Mouse (Mus musculus) spleen, postnatal 14 days (tissue): ENCODE measurements around the gene Ap1s1.
A peak's percentile ranks its signal among the peaks of the same experiment; 100 is the strongest.

Source experiments
- DNase-seq, 2 experiments: peaks; one replicate each; pipeline ENCODE4 v3.0.0; 2021 to 2022; ENCODE audit warnings: low spot score in 2 of 2

The Ap1s1 gene

GRCm38 (mm10) chr5:137024318-137024717 is 21.6 kb downstream of the Ap1s1 start:
- DNase-seq: no peak

- no peak for DNase-seq
Measured at GRCm38 (mm10) chr5:137015913-137016312, 30.0 kb downstream of the Ap1s1 start.

- DNase-seq: no peak
Measured at GRCm38 (mm10) chr5:137012401-137012950, 33.5 kb downstream of the Ap1s1 start.

GRCm38 (mm10) chr5:137009988-137010387 is 35.9 kb downstream of the Ap1s1 start:
- peak in 1 of 2 experiments; percentile 39 for DNase-seq

GRCm38 (mm10) chr5:137007276-137007675 is 38.7 kb downstream of the Ap1s1 start:
- no peak for DNase-seq

- DNase-seq: no peak
Measured at GRCm38 (mm10) chr5:137000612-137001011, 45.3 kb downstream of the Ap1s1 start.

- DNase-seq: no peak
Measured at GRCm38 (mm10) chr5:136999449-136999848, 46.5 kb downstream of the Ap1s1 start.

GRCm38 (mm10) chr5:136989801-136990200 is 56.1 kb downstream of the Ap1s1 start:
- no peak for DNase-seq

- no peak for DNase-seq
Measured at GRCm38 (mm10) chr5:136988420-136988819, 57.5 kb downstream of the Ap1s1 start.

- DNase-seq: no peak
Measured at GRCm38 (mm10) chr5:136987934-136988271, 58.0 kb downstream of the Ap1s1 start, which contains the start of gene Znhit1. TSS of gene Znhit1 (minus strand) at chr5:136988021.

GRCm38 (mm10) chr5:136987138-136987933 is 58.6 kb downstream of the Ap1s1 start:
- DNase-seq: peak; percentile 45 to 48

GRCm38 (mm10) chr5:136986695-136987137 is 59.2 kb downstream of the Ap1s1 start, which contains the start of gene Plod3:
TSS of gene Plod3 (plus strand) at chr5:136987019.
- peak; percentile 89 to 93 for DNase-seq
